Comparison of ENCODE assay signal across 42 mouse cellular contexts in the genomic region with DNA sequence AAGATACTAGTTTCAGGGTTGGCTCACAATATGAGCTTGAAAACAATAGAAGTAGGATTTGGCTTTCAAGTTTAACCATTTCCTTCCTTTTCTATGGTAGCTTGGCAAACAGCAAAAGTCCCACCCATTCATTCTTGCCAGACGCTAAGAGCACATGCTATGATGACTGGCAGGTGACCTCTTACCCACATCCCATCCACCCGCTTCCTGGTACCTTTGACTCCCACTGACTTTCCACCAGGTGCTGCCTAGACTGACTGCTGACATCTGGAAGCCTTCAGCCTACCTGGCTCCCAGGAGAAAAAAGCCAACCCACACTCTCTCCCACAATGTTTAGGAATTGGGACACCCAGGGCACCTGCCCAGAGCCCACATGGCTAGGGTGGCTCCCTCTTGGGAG. TPM values are rescaled to one million over a fixed set of nuclear protein-coding genes. Genes with fewer than 3 reads are reported as not detected.
A peak's percentile ranks its signal among the peaks of the same experiment; 100 is the strongest.
DNase-seq lines count a peak whose midpoint lies in the region.
"Had no signal": no experiment of that assay in that cellular context is flagged by ENCODE, and none has a peak within 500 bp of the region (broad histone marks: within the 10 kb centered on the region; RNA-seq: fewer than 3 reads in every experiment).

No protein-coding gene starts in this region.

- 91% methylated on average over 2 of the region's 2 CpGs for WGBS in embryonic facial prominence, embryonic 10.5 days
- WGBS in midbrain, embryonic 10.5 days, result 97% methylated on average over 2 of the region's 2 CpGs

- peaks cover 47% of the 10 kb centered on the region for H3K36me3 ChIP-seq in embryonic facial prominence, embryonic 10.5 days (replicated peaks)
- peaks cover 42% of the 10 kb centered on the region for H3K36me3 ChIP-seq in midbrain, embryonic 10.5 days

- no peaks in the 10 kb centered on the region for H3K27me3 ChIP-seq in embryonic facial prominence, embryonic 10.5 days (replicated peaks; ENCODE audit: low read depth, poor library complexity, severe bottlenecking)
- no peaks in the 10 kb centered on the region for H3K27me3 ChIP-seq in midbrain, embryonic 10.5 days (ENCODE audit: low read depth, poor library complexity, severe bottlenecking)
- H3K27me3 ChIP-seq: embryonic facial prominence, embryonic 13.5 days; forebrain, embryonic 15.5 days; limb, embryonic 12.5 days; midbrain, embryonic 12.5 days; neural tube, embryonic 12.5 days had no signal

- 0 out of 2 replicates have a peak overlapping the region, but pooled peaks have one; percentile 11 for H3K4me3 ChIP-seq in embryonic facial prominence, embryonic 10.5 days
- H3K4me3 ChIP-seq in midbrain, embryonic 10.5 days, result no peak overlapping the region
- H3K4me3 ChIP-seq: embryonic facial prominence, embryonic 13.5 days; forebrain, embryonic 15.5 days; layer of hippocampus, adult 2 months; left cerebral cortex, adult 2 months; limb, embryonic 12.5 days; midbrain, embryonic 12.5 days; myocyte; neural tube, embryonic 12.5 days had no signal

- no peaks in the 10 kb centered on the region for H3K9me3 ChIP-seq in embryonic facial prominence, embryonic 10.5 days
- H3K9me3 ChIP-seq in midbrain, embryonic 10.5 days (replicated peaks), result no peaks in the 10 kb centered on the region
- H3K9me3 ChIP-seq: embryonic facial prominence, embryonic 13.5 days; forebrain, embryonic 10.5 days; forebrain, embryonic 15.5 days; limb, embryonic 12.5 days; midbrain, embryonic 12.5 days; neural tube, embryonic 12.5 days had no signal

- no peak overlapping the region for H3K27ac ChIP-seq in embryonic facial prominence, embryonic 10.5 days (replicated peaks)
- H3K27ac ChIP-seq in midbrain, embryonic 10.5 days (replicated peaks), result no peak overlapping the region
- H3K27ac ChIP-seq: embryonic facial prominence, embryonic 13.5 days; forebrain, embryonic 10.5 days; forebrain, embryonic 15.5 days; hindbrain, embryonic 14.5 days; layer of hippocampus, adult 2 months; left cerebral cortex, adult 2 months; limb, embryonic 12.5 days; midbrain, embryonic 12.5 days; neural tube, embryonic 12.5 days had no signal

- peak; percentile 9 for DNase-seq in adrenal gland, adult 2 months
- no peak for DNase-seq in adrenal gland, postnatal 14 days
- DNase-seq in thymus, postnatal 0 days (ENCODE audit: low spot score), result peak; percentile 14
- no peak for DNase-seq in thymus, postnatal 4 days
- DNase-seq in embryonic facial prominence, embryonic 10.5 days (ENCODE audit: low spot score), result no peak
- no peak for DNase-seq in midbrain, embryonic 10.5 days (ENCODE audit: low spot score)
- no peak for DNase-seq in adipocyte (ENCODE audit: low spot score)
- DNase-seq: adrenal gland, postnatal 10 days; cerebellum, adult 11-12 months; cerebellum, adult 9-11 months; embryo, embryonic 11 days; gastrocnemius, postnatal 10 days; heart, adult 11 months; heart, postnatal 4 days; kidney, adult 2 months; kidney, postnatal 36 days; liver, postnatal 0 days; lung, postnatal 36 days; right cerebral cortex, adult 18-20 months; right cerebral cortex, postnatal 4 days had no signal

- peaks cover 20% of the 10 kb centered on the region for H3K4me1 ChIP-seq in embryonic facial prominence, embryonic 10.5 days
- H3K4me1 ChIP-seq in midbrain, embryonic 10.5 days, result peaks cover 29% of the 10 kb centered on the region

RNA-seq across cellular contexts. Expression of gene Eif1ad, which starts 2.4 kb away (rescaled TPM):
- 10 to 100 TPM; 22.5 to 23.7 TPM for total RNA-seq in adrenal gland, adult 2 months (2021)
- polyA plus RNA-seq in adrenal gland, adult 2 months (2012; rRNA removed), result 22.2 and 27.2 TPM in 2 replicates
- total RNA-seq in adrenal gland, postnatal 14 days (2021), result 29.0 and 29.9 TPM in 2 replicates
- 51.1 and 59.4 TPM in 2 replicates for polyA plus RNA-seq in thymus, postnatal 0 days (2015; fragmentation: Nextera tagmentation; extraction: Ambion mirVana)
- polyA plus RNA-seq in embryonic facial prominence, embryonic 10.5 days (2016; fragmentation: Nextera tagmentation; extraction: Ambion mirVana), result 90.4 and 93.7 TPM in 2 replicates
- 86.9 and 89.4 TPM in 2 replicates for polyA plus RNA-seq in midbrain, embryonic 10.5 days (2016; fragmentation: Nextera tagmentation; extraction: Ambion mirVana)

RNA-seq across cellular contexts. Expression of gene Banf1, which starts 2.8 kb away (rescaled TPM):
- total RNA-seq in adrenal gland, adult 2 months (2021), result 100 to 1,000 TPM; 138 to 155 TPM
- 99.6 and 110 TPM in 2 replicates for polyA plus RNA-seq in adrenal gland, adult 2 months (2012; rRNA removed)
- 144 and 153 TPM in 2 replicates for total RNA-seq in adrenal gland, postnatal 14 days (2021)
- polyA plus RNA-seq in thymus, postnatal 0 days (2015; fragmentation: Nextera tagmentation; extraction: Ambion mirVana), result 590 and 607 TPM in 2 replicates
- 570 and 593 TPM in 2 replicates for polyA plus RNA-seq in embryonic facial prominence, embryonic 10.5 days (2016; fragmentation: Nextera tagmentation; extraction: Ambion mirVana)
- 575 and 616 TPM in 2 replicates for polyA plus RNA-seq in midbrain, embryonic 10.5 days (2016; fragmentation: Nextera tagmentation; extraction: Ambion mirVana)

RNA-seq across cellular contexts. Expression of gene Cst6, which starts 14.8 kb away (rescaled TPM):
- total RNA-seq in adrenal gland, adult 2 months (2021), result 1 to 10 TPM; 1.1 to 3.2 TPM
- polyA plus RNA-seq in adrenal gland, adult 2 months (2012; rRNA removed), result 1.9 and 6.1 TPM in 2 replicates
- total RNA-seq in adrenal gland, postnatal 14 days (2021), result 1.3 and 2.8 TPM in 2 replicates
- polyA plus RNA-seq in thymus, postnatal 0 days (2015; fragmentation: Nextera tagmentation; extraction: Ambion mirVana), result 29.1 and 30.5 TPM in 2 replicates
- polyA plus RNA-seq in embryonic facial prominence, embryonic 10.5 days (2016; fragmentation: Nextera tagmentation; extraction: Ambion mirVana), result 0.24 and 0.65 TPM in 2 replicates
- polyA plus RNA-seq in midbrain, embryonic 10.5 days (2016; fragmentation: Nextera tagmentation; extraction: Ambion mirVana), result 0.67 TPM in 1 of 2 replicates, not detected in the other
- total RNA-seq: liver, adult 2 months; megakaryocyte, adult 5-6 weeks had no signal
- polyA plus RNA-seq: kidney, embryonic 16.5 days; liver, adult 2 months; liver, postnatal 0 days had no signal

RNA-seq across cellular contexts. Expression of gene Sart1, which starts 24.4 kb away (rescaled TPM):
- total RNA-seq in adrenal gland, adult 2 months (2021), result 10 to 100 TPM; 72.2 to 88.9 TPM
- polyA plus RNA-seq in adrenal gland, adult 2 months (2012; rRNA removed), result 5.4 and 8.1 TPM in 2 replicates
- total RNA-seq in adrenal gland, postnatal 14 days (2021), result 73.0 and 75.7 TPM in 2 replicates
- 73.4 and 84.2 TPM in 2 replicates for polyA plus RNA-seq in thymus, postnatal 0 days (2015; fragmentation: Nextera tagmentation; extraction: Ambion mirVana)
- 89.4 and 96.6 TPM in 2 replicates for polyA plus RNA-seq in embryonic facial prominence, embryonic 10.5 days (2016; fragmentation: Nextera tagmentation; extraction: Ambion mirVana)
- 88.2 and 96.2 TPM in 2 replicates for polyA plus RNA-seq in midbrain, embryonic 10.5 days (2016; fragmentation: Nextera tagmentation; extraction: Ambion mirVana)

RNA-seq across cellular contexts. Expression of gene Catsper1, which starts 28.6 kb away (rescaled TPM):
- not detected for total RNA-seq in adrenal gland, adult 2 months (2021)
- not detected in 2 replicates for polyA plus RNA-seq in adrenal gland, adult 2 months (2012; rRNA removed)
- total RNA-seq in adrenal gland, postnatal 14 days (2021), result not detected in 2 replicates
- not detected in 2 replicates for polyA plus RNA-seq in thymus, postnatal 0 days (2015; fragmentation: Nextera tagmentation; extraction: Ambion mirVana)
- polyA plus RNA-seq in embryonic facial prominence, embryonic 10.5 days (2016; fragmentation: Nextera tagmentation; extraction: Ambion mirVana), result not detected in 2 replicates
- not detected in 2 replicates for polyA plus RNA-seq in midbrain, embryonic 10.5 days (2016; fragmentation: Nextera tagmentation; extraction: Ambion mirVana)
- total RNA-seq: adrenal gland, postnatal 10 days; gastrocnemius, postnatal 10 days; heart, postnatal 4 days; layer of hippocampus, adult 2 months; layer of hippocampus, postnatal 14 days; left cerebral cortex, adult 2 months; left cerebral cortex, postnatal 25 days; liver, adult 2 months; megakaryocyte, adult 5-6 weeks; midbrain, postnatal 0 days had no signal
- polyA plus RNA-seq: embryonic facial prominence, embryonic 13.5 days; forebrain, embryonic 10.5 days; forebrain, embryonic 15.5 days; heart, embryonic 11.5 days; heart, embryonic 16.5 days; hindbrain, embryonic 14.5 days; inflammation-experienced regulatory T-cells, adult 6 months; kidney, adult 2 months; kidney, embryonic 16.5 days; limb, embryonic 12.5 days; liver, adult 2 months; liver, postnatal 0 days; lung, embryonic 16.5 days; midbrain, embryonic 12.5 days; midbrain, postnatal 0 days; myocyte; neural tube, embryonic 12.5 days; spleen, adult 2 months; urinary bladder, adult 2 months had no signal

Comparison
In these comparisons a context has a peak if more than half of its experiments do, and no peak if none do; other contexts are left out.
1. DNase-seq: peak in adrenal gland, adult 2 months (single experiment) and thymus, postnatal 0 days (single experiment); none in adrenal gland, postnatal 14 days (single experiment), thymus, postnatal 4 days (single experiment), embryonic facial prominence, embryonic 10.5 days (single experiment), midbrain, embryonic 10.5 days (single experiment) and adipocyte (single experiment).